Mouse (Mus musculus) spleen, adult 2 months (tissue): ENCODE measurements at regions not wholly inside any gene's neighbourhood (a gene's known extent, or its start where the extent isn't known, plus 50 kb on each side); places are given as distances from the start of the nearest gene placed in this dataset.

Experiments
- CTCF ChIP-seq: fragments of 200-500 bp; IDR thresholded peaks from 2 replicates; pipeline ENCODE4 v1.5.1; 2011; ENCODE audit warnings: mild to moderate bottlenecking, inconsistent platforms; ENCODE audit not compliant: insufficient read depth, insufficient read length, insufficient replicate concordance; ENCODE audit errors: extremely low read depth
- POLR2A ChIP-seq: fragments of 200-500 bp; IDR thresholded peaks from 2 replicates; pipeline ENCODE4 v1.6.1; 2011; ENCODE audit warnings: low read depth, low read length, inconsistent platforms

GRCm38 (mm10) chr2:30679041-30679440 is 84.2 kb downstream of the Cstad start:
- no peak for TF ChIP-seq POLR2A
- TF ChIP-seq CTCF = no peak
